Mouse (Mus musculus) testis, adult 2 months (tissue): Measurements from ENCODE around the gene Oaz1.
"Not testable (repeated sequence)": the region's sequence is repeated elsewhere in the genome, so short reads cannot be mapped to it uniquely, and the experiment has no call there.

ENCODE experiments used
- CTCF ChIP-seq: fragments of 200-500 bp; IDR thresholded peaks from 2 replicates; pipeline ENCODE4 v1.5.1; 2012; ENCODE audit warnings: low read depth, mild to moderate bottlenecking, inconsistent platforms, low read length, moderate library complexity; ENCODE audit not compliant: control insufficient read depth, insufficient read depth, insufficient replicate concordance
- POLR2A ChIP-seq: fragments of 200-500 bp; IDR thresholded peaks from 2 replicates; pipeline ENCODE4 v1.6.1; 2012; ENCODE audit warnings: low read depth, mild to moderate bottlenecking, inconsistent platforms, low read length, moderate library complexity; ENCODE audit not compliant: control insufficient read depth

- TF ChIP-seq POLR2A, CTCF: not testable (repeated sequence)
Measured at GRCm38 (mm10) chr10:80828587-80828986, 2.1 kb downstream of the Oaz1 start.
